Mouse (Mus musculus): ENCODE measurements around the gene Lhx6.
"Not testable (repeated sequence)": the region's sequence is repeated elsewhere in the genome, so short reads cannot be mapped to it uniquely, and the experiment has no call there.

DNA sequence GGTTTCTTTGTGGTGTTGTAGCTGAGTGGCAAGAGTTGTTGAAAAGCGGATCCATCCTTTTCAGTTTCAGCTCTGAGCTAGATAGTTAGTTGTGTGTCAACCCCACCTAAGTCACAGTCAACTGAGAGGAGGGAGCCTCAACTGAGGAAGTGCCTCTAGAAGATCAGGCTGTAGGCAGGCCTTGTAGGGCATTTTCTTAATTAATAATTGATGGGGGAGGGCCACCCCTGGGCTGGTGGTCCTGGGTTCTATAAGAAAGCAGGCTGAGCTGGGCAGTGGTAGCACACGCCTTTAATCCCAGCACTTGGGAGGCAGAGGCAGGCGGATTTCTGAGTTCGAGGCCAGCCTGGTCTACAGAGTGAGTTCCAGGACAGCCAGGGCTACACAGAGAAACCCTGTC is 47.2 kb upstream of the Lhx6 start:
- TF ChIP-seq CTCF, POLR2A (IDR thresholded peaks at IDR 0.05; ENCODE audit: extremely low read depth, insufficient read depth, low read length): not testable (repeated sequence)
